Mouse (Mus musculus) 3134 (cell line): ENCODE measurements around the gene Adamts7.

Experiments used
- DNase-seq: peaks from one replicate; pipeline ENCODE4 v3.0.0-alpha.2; 2011; ENCODE audit warnings: low spot score; ENCODE audit not compliant: insufficient read length; ENCODE audit errors: extremely low read depth

The Adamts7 gene

GRCm38 (mm10) chr9:90232781-90233690 lies 70.2 kb downstream of the Adamts7 start:
- DNase-seq = no peak

- no peak for DNase-seq
Measured at GRCm38 (mm10) chr9:90233906-90234419, 71.1 kb downstream of the Adamts7 start.

GRCm38 (mm10) chr9:90234786-90235185 lies 71.9 kb downstream of the Adamts7 start:
- DNase-seq = no peak

- peak; percentile 24 for DNase-seq
Measured at GRCm38 (mm10) chr9:90235258-90235882, 72.5 kb downstream of the Adamts7 start.

- no peak for DNase-seq
Measured at GRCm38 (mm10) chr9:90236817-90237216, 73.9 kb downstream of the Adamts7 start.

- DNase-seq = no peak
Measured at GRCm38 (mm10) chr9:90237232-90238062, 74.6 kb downstream of the Adamts7 start.

- DNase-seq = no peak
Measured at GRCm38 (mm10) chr9:90240560-90240959, 77.7 kb downstream of the Adamts7 start.

- no peak for DNase-seq
Measured at GRCm38 (mm10) chr9:90241041-90241440, 78.2 kb downstream of the Adamts7 start.

- no peak for DNase-seq
Measured at GRCm38 (mm10) chr9:90241618-90242017, 78.7 kb downstream of the Adamts7 start.

- no peak for DNase-seq
Measured at GRCm38 (mm10) chr9:90242291-90242690, 79.4 kb downstream of the Adamts7 start.

GRCm38 (mm10) chr9:90242855-90243254 lies 80.0 kb downstream of the Adamts7 start:
- no peak for DNase-seq

- DNase-seq = no peak
Measured at GRCm38 (mm10) chr9:90244301-90245151, 81.7 kb downstream of the Adamts7 start.

GRCm38 (mm10) chr9:90245206-90245605 lies 82.3 kb downstream of the Adamts7 start:
- DNase-seq = no peak

- DNase-seq = no peak
Measured at GRCm38 (mm10) chr9:90245781-90246180, 82.9 kb downstream of the Adamts7 start.

GRCm38 (mm10) chr9:90247316-90247715 lies 84.4 kb downstream of the Adamts7 start:
- no peak for DNase-seq

- no peak for DNase-seq
Measured at GRCm38 (mm10) chr9:90248326-90248725, 85.5 kb downstream of the Adamts7 start.

- no peak for DNase-seq
Measured at GRCm38 (mm10) chr9:90249036-90249435, 86.2 kb downstream of the Adamts7 start.

- no peak for DNase-seq
Measured at GRCm38 (mm10) chr9:90250141-90250775, 87.4 kb downstream of the Adamts7 start.

GRCm38 (mm10) chr9:90250964-90251750 lies 88.3 kb downstream of the Adamts7 start:
- DNase-seq = no peak
